Mouse (Mus musculus): ENCODE measurements around the gene Cdkal1. TPM values are rescaled to one million over a fixed set of nuclear protein-coding genes. Genes with fewer than 3 reads are reported as not detected.

Cdkal1 gene
- total RNA-seq, 2 experiments from 2014 or later = 23.7 to 26.3 TPM

- DNase-seq (ENCODE audit: low spot score in 2 of 2) = no peak
Measured at GRCm38 (mm10) chr13:29641200-29641599, 214.3 kb downstream of the Cdkal1 start.

GRCm38 (mm10) chr13:29640186-29640585 is 215.3 kb downstream of the Cdkal1 start:
- DNase-seq (ENCODE audit: low spot score in 2 of 2) = no peak

GRCm38 (mm10) chr13:29638303-29638702 is 217.2 kb downstream of the Cdkal1 start:
- no peak for DNase-seq (ENCODE audit: low spot score in 2 of 2)

- no peak for DNase-seq (ENCODE audit: low spot score in 2 of 2)
Measured at GRCm38 (mm10) chr13:29637788-29638187, 217.7 kb downstream of the Cdkal1 start.

GRCm38 (mm10) chr13:29635581-29635980 is 219.9 kb downstream of the Cdkal1 start:
- no peak for DNase-seq (ENCODE audit: low spot score in 2 of 2)

- DNase-seq (ENCODE audit: low spot score in 2 of 2) = peak in 1 of 2 experiments; percentile 4
Measured at GRCm38 (mm10) chr13:29631342-29631741, 224.1 kb downstream of the Cdkal1 start.

GRCm38 (mm10) chr13:29628607-29629006 is 226.9 kb downstream of the Cdkal1 start:
- peak in 1 of 2 experiments; percentile 13 for DNase-seq (ENCODE audit: low spot score in 2 of 2)

- no peak for DNase-seq (ENCODE audit: low spot score in 2 of 2)
Measured at GRCm38 (mm10) chr13:29627438-29628124, 227.9 kb downstream of the Cdkal1 start.

GRCm38 (mm10) chr13:29624929-29625328 is 230.5 kb downstream of the Cdkal1 start:
- DNase-seq (ENCODE audit: low spot score in 2 of 2) = no peak

GRCm38 (mm10) chr13:29623636-29624239 is 231.7 kb downstream of the Cdkal1 start:
- no peak for DNase-seq (ENCODE audit: low spot score in 2 of 2)

- no peak for DNase-seq (ENCODE audit: low spot score in 2 of 2)
Measured at GRCm38 (mm10) chr13:29621881-29622280, 233.6 kb downstream of the Cdkal1 start.

- no peak for DNase-seq (ENCODE audit: low spot score in 2 of 2)
Measured at GRCm38 (mm10) chr13:29621363-29621762, 234.1 kb downstream of the Cdkal1 start.

GRCm38 (mm10) chr13:29620826-29621225 is 234.6 kb downstream of the Cdkal1 start:
- DNase-seq (ENCODE audit: low spot score in 2 of 2) = no peak

GRCm38 (mm10) chr13:29616654-29617171 is 238.8 kb downstream of the Cdkal1 start:
- DNase-seq (ENCODE audit: low spot score in 2 of 2) = no peak

- no peak for DNase-seq (ENCODE audit: low spot score in 2 of 2)
Measured at GRCm38 (mm10) chr13:29615987-29616386, 239.5 kb downstream of the Cdkal1 start.

GRCm38 (mm10) chr13:29615081-29615480 is 240.4 kb downstream of the Cdkal1 start:
- DNase-seq (ENCODE audit: low spot score in 2 of 2) = no peak

GRCm38 (mm10) chr13:29610051-29610931 is 245.2 kb downstream of the Cdkal1 start:
- no peak for DNase-seq (ENCODE audit: low spot score in 2 of 2)

- no peak for DNase-seq (ENCODE audit: low spot score in 2 of 2)
Measured at GRCm38 (mm10) chr13:29609441-29609840, 246.0 kb downstream of the Cdkal1 start.

- DNase-seq (ENCODE audit: low spot score in 2 of 2) = peak; percentile 44 to 46
Measured at GRCm38 (mm10) chr13:29604241-29604640, 251.2 kb downstream of the Cdkal1 start.

- no peak for DNase-seq (ENCODE audit: low spot score in 2 of 2)
Measured at GRCm38 (mm10) chr13:29603597-29603996, 251.9 kb downstream of the Cdkal1 start.

- DNase-seq (ENCODE audit: low spot score in 2 of 2) = no peak
Measured at GRCm38 (mm10) chr13:29601033-29601432, 254.4 kb downstream of the Cdkal1 start.

- DNase-seq (ENCODE audit: low spot score in 2 of 2) = no peak
Measured at GRCm38 (mm10) chr13:29599646-29600045, 255.8 kb downstream of the Cdkal1 start.
